Mouse (Mus musculus) intestine, embryonic 14.5 days (tissue): ENCODE measurements around the gene Tbc1d1. TPM values are rescaled to one million over a fixed set of nuclear protein-coding genes. Genes with fewer than 3 reads are reported as not detected.
A peak's percentile ranks its signal among the peaks of the same experiment; 100 is the strongest.

ENCODE experiments used
- ATAC-seq: fragments of 200-750 bp; cut with Nextera tagmentation; replicated peaks from 2 replicates; pipeline ENCODE4 v1.8.0; 2017; ENCODE audit warnings: low read depth, moderate number of reproducible peaks, moderate TSS enrichment, moderate library complexity; ENCODE audit not compliant: low FRiP score, low TSS enrichment
- DNase-seq: peaks from one replicate; pipeline ENCODE4 v3.0.0-alpha.2; 2018; ENCODE audit warnings: low spot score
- H3K27ac ChIP-seq: fragments of 300-500 bp; sonication (generic); 2 replicates; pipeline ENCODE4 v1.5.1; 2014; ENCODE audit warnings: low read depth, mild to moderate bottlenecking, control low read depth
- H3K27me3 ChIP-seq: fragments of 300-500 bp; sonication (generic); replicated peaks from 2 replicates; pipeline ENCODE4 v1.6.1; 2014; ENCODE audit warnings: low read length, control low read depth; ENCODE audit not compliant: control insufficient read depth, insufficient read depth
- H3K36me3 ChIP-seq: fragments of 300-500 bp; sonication (generic); 2 replicates; pipeline ENCODE4 v1.6.1; 2014; ENCODE audit warnings: low read length, control low read depth; ENCODE audit not compliant: control insufficient read depth, insufficient read depth
- H3K4me1 ChIP-seq: fragments of 300-500 bp; sonication (generic); replicated peaks from 2 replicates; pipeline ENCODE4 v1.6.1; 2014; ENCODE audit warnings: low read length, control low read depth, mixed read lengths; ENCODE audit not compliant: control insufficient read depth, insufficient read depth
- H3K4me2 ChIP-seq: fragments of 300-500 bp; sonication (generic); 2 replicates; pipeline ENCODE4 v1.6.1; 2014; ENCODE audit warnings: low read length
- H3K4me3 ChIP-seq: fragments of 300-500 bp; sonication (generic); 2 replicates; pipeline ENCODE4 v1.5.1; 2014; ENCODE audit warnings: low read depth, low read length, control low read depth, mixed read lengths
- H3K9ac ChIP-seq: fragments of 300-500 bp; sonication (generic); 2 replicates; pipeline ENCODE4 v1.6.1; 2014; ENCODE audit warnings: mild to moderate bottlenecking, low read length
- H3K9me3 ChIP-seq: fragments of 300-500 bp; sonication (generic); 2 replicates; pipeline ENCODE4 v1.6.1; 2016; ENCODE audit warnings: low read length, control low read depth; ENCODE audit not compliant: control insufficient read depth
- WGBS: fragments of 180-500 bp; shearing (Covaris S2); extraction: QIAGEN DNeasy Blood & Tissue Kit; methylation state at CpG from one replicate; pipeline ENCODE4 v1.1.7; 2014; 5-methylcytosine and 5-hydroxymethylcytosine counted together
- polyA plus RNA-seq: library from polyadenylated mRNA; unstranded; fragments of >200 nt; fragmentation: Nextera tagmentation; extraction: Ambion mirVana; gene quantifications from 2 replicates; pipeline ENCODE4 v1.2.1, GENCODE M21; 2014

Tbc1d1 gene
- polyA plus RNA-seq, 1 experiment from 2014 or later = 41.3 TPM

GRCm38 (mm10) chr5:64188083-64188648, 32.1 kb downstream of the Tbc1d1 start:
- Histone ChIP-seq H3K9me3 (0 out of 2 replicates have a peak, but pooled peaks cover 7% of the 10 kb centered on the region), H3K27me3 (no peaks in the 10 kb centered on the region), H3K27ac (no peak overlapping the region), H3K36me3 (no peaks in the 10 kb centered on the region), H3K4me2 (no peak overlapping the region), H3K4me1 (0 out of 2 replicates have a peak, but pooled peaks cover 2% of the 10 kb centered on the region), H3K9ac (no peak overlapping the region), H3K4me3 (no peak overlapping the region)
- no peak for ATAC-seq
- DNase-seq = no peak
- 30% methylated on average over 3 of the region's 3 CpGs for WGBS

GRCm38 (mm10) chr5:64190892-64191291, 34.8 kb downstream of the Tbc1d1 start:
- H3K27me3 ChIP-seq = no peaks in the 10 kb centered on the region
- H3K9me3 ChIP-seq = 0 out of 2 replicates have a peak, but pooled peaks cover 7% of the 10 kb centered on the region
- ATAC-seq = no peak
- H3K4me1 ChIP-seq = 0 out of 2 replicates have a peak, but pooled peaks cover 4% of the 10 kb centered on the region
- H3K9ac ChIP-seq = no peak overlapping the region
- H3K4me3 ChIP-seq = no peak overlapping the region
- DNase-seq = no peak
- no peak overlapping the region for H3K4me2 ChIP-seq
- H3K36me3 ChIP-seq = no peaks in the 10 kb centered on the region
- no peak overlapping the region for H3K27ac ChIP-seq
- WGBS = 97% methylated on average over 5 of the region's 5 CpGs

- no peak overlapping the region for H3K27ac ChIP-seq
- 0 out of 2 replicates have a peak, but pooled peaks cover 7% of the 10 kb centered on the region for H3K9me3 ChIP-seq
- 34% methylated on average over 11 of the region's 11 CpGs for WGBS
- no peaks in the 10 kb centered on the region for H3K27me3 ChIP-seq
- H3K36me3 ChIP-seq = no peaks in the 10 kb centered on the region
- peak overlapping the region; percentile 18; the same call in 1 of the 2 replicates for H3K4me2 ChIP-seq
- ATAC-seq (no peak), DNase-seq (no peak)
- H3K4me3 ChIP-seq = no peak overlapping the region
- no peak overlapping the region for H3K9ac ChIP-seq
- H3K4me1 ChIP-seq = 0 out of 2 replicates have a peak, but pooled peaks cover 4% of the 10 kb centered on the region
Observed at GRCm38 (mm10) chr5:64193353-64193752, 37.2 kb downstream of the Tbc1d1 start.

- no peak overlapping the region for H3K27ac ChIP-seq
- 76% methylated on average over 1 of the region's 1 CpGs for WGBS
- no peak for ATAC-seq
Observed at GRCm38 (mm10) chr5:64196250-64196865, 40.3 kb downstream of the Tbc1d1 start.

GRCm38 (mm10) chr5:64196866-64197321, 40.8 kb downstream of the Tbc1d1 start:
- DNase-seq (no peak), ATAC-seq (no peak)
- 0 out of 2 replicates have a peak, but pooled peaks cover 4% of the 10 kb centered on the region for H3K4me1 ChIP-seq
- H3K36me3 ChIP-seq = no peaks in the 10 kb centered on the region
- WGBS = 62% methylated on average over 5 of the region's 5 CpGs
- no peaks in the 10 kb centered on the region for H3K27me3 ChIP-seq
- H3K4me2 ChIP-seq = no peak overlapping the region
- H3K27ac ChIP-seq = no peak overlapping the region
- H3K4me3 ChIP-seq = no peak overlapping the region
- no peaks in the 10 kb centered on the region for H3K9me3 ChIP-seq
- H3K9ac ChIP-seq = no peak overlapping the region

More at GRCm38 (mm10) chr5:64196250-64196865, 40.3 kb downstream of the Tbc1d1 start:
- Histone ChIP-seq H3K4me1 (0 out of 2 replicates have a peak, but pooled peaks cover 4% of the 10 kb centered on the region), H3K4me3 (no peak overlapping the region), H3K9ac (no peak overlapping the region), H3K36me3 (no peaks in the 10 kb centered on the region), H3K4me2 (no peak overlapping the region), H3K9me3 (no peaks in the 10 kb centered on the region), H3K27me3 (no peaks in the 10 kb centered on the region)
- no peak for DNase-seq

- no peak overlapping the region for H3K4me3 ChIP-seq
- H3K4me1 ChIP-seq = no peaks in the 10 kb centered on the region
- DNase-seq = no peak
- WGBS = 93% methylated on average over 7 of the region's 7 CpGs
- no peak overlapping the region for H3K27ac ChIP-seq
- H3K4me2 ChIP-seq = no peak overlapping the region
- no peaks in the 10 kb centered on the region for H3K27me3 ChIP-seq
- no peaks in the 10 kb centered on the region for H3K9me3 ChIP-seq
- no peak for ATAC-seq
- H3K9ac ChIP-seq = no peak overlapping the region
- H3K36me3 ChIP-seq = no peaks in the 10 kb centered on the region
Observed at GRCm38 (mm10) chr5:64198624-64199023, 42.5 kb downstream of the Tbc1d1 start.

GRCm38 (mm10) chr5:64201071-64201470, 45.0 kb downstream of the Tbc1d1 start:
- ATAC-seq = no peak

GRCm38 (mm10) chr5:64202306-64202705, 46.2 kb downstream of the Tbc1d1 start:
- Histone ChIP-seq H3K4me3 (no peak overlapping the region), H3K9ac (no peak overlapping the region), H3K9me3 (no peaks in the 10 kb centered on the region), H3K36me3 (no peaks in the 10 kb centered on the region), H3K4me2 (no peak overlapping the region), H3K27me3 (no peaks in the 10 kb centered on the region), H3K27ac (no peak overlapping the region), H3K4me1 (no peaks in the 10 kb centered on the region; the same call in 1 of the 2 replicates)
- no peak for ATAC-seq
- WGBS = 31% methylated on average over 2 of the region's 2 CpGs
- DNase-seq = peak; percentile 69

More at GRCm38 (mm10) chr5:64201071-64201470, 45.0 kb downstream of the Tbc1d1 start:
- Histone ChIP-seq H3K27me3 (no peaks in the 10 kb centered on the region), H3K27ac (no peak overlapping the region), H3K9me3 (no peaks in the 10 kb centered on the region), H3K4me3 (no peak overlapping the region), H3K4me1 (no peaks in the 10 kb centered on the region; the same call in 1 of the 2 replicates), H3K9ac (no peak overlapping the region), H3K36me3 (no peaks in the 10 kb centered on the region), H3K4me2 (no peak overlapping the region)
- 69% methylated on average over 5 of the region's 5 CpGs for WGBS
- DNase-seq = no peak
